Mouse (Mus musculus): ENCODE data around the gene Phf14.
"Not testable (repeated sequence)": the region's sequence is repeated elsewhere in the genome, so short reads cannot be mapped to it uniquely, and the experiment has no call there.

Phf14 gene

GRCm38 (mm10) chr6:11907269-11908032, at the start of gene Phf14, which contains the start of gene Ndufa4:
Gene Phf14, plus strand, starts transcription at chr6:11907809.
Gene Ndufa4, minus strand, starts transcription at chr6:11907497.
- DNase-seq (ENCODE audit: low spot score) = peak; percentile 93

GRCm38 (mm10) chr6:11875364-11875763, 32.2 kb upstream of the Phf14 start:
- DNase-seq (ENCODE audit: low spot score) = not testable (repeated sequence)

GRCm38 (mm10) chr6:11900809-11901310, 6.7 kb upstream of the Phf14 start:
- no peak for DNase-seq (ENCODE audit: low spot score)

GRCm38 (mm10) chr6:11906890-11907268, 730 bp upstream of the Phf14 start:
- DNase-seq (ENCODE audit: low spot score) = no peak

- DNase-seq (ENCODE audit: low spot score) = no peak
These were observed 561 bp downstream of the Phf14 start for GRCm38 (mm10) chr6:11908170-11908569.

- peak; percentile 89 for DNase-seq (ENCODE audit: low spot score)
These were observed 18.0 kb downstream of the Phf14 start for GRCm38 (mm10) chr6:11925496-11926041.

- DNase-seq (ENCODE audit: low spot score) = peak; percentile 17
These were observed 18.5 kb downstream of the Phf14 start for GRCm38 (mm10) chr6:11926082-11926595.

GRCm38 (mm10) chr6:11927485-11927884, 19.9 kb downstream of the Phf14 start:
- no peak for DNase-seq (ENCODE audit: low spot score)

- DNase-seq (ENCODE audit: low spot score) = no peak
These were observed 25.8 kb downstream of the Phf14 start for GRCm38 (mm10) chr6:11933403-11933802.

- DNase-seq (ENCODE audit: low spot score) = no peak
These were observed 33.3 kb downstream of the Phf14 start for GRCm38 (mm10) chr6:11940895-11941294.

GRCm38 (mm10) chr6:11942089-11942488, 34.5 kb downstream of the Phf14 start:
- DNase-seq (ENCODE audit: low spot score) = no peak

GRCm38 (mm10) chr6:11948100-11948499, 40.5 kb downstream of the Phf14 start:
- DNase-seq (ENCODE audit: low spot score) = no peak

GRCm38 (mm10) chr6:11960172-11960571, 52.6 kb downstream of the Phf14 start:
- no peak for DNase-seq (ENCODE audit: low spot score)

GRCm38 (mm10) chr6:11993782-11994181, 86.2 kb downstream of the Phf14 start:
- no peak for DNase-seq (ENCODE audit: low spot score)

GRCm38 (mm10) chr6:11998576-11998975, 91.0 kb downstream of the Phf14 start:
- no peak for DNase-seq (ENCODE audit: low spot score)

GRCm38 (mm10) chr6:11999506-11999905, 91.9 kb downstream of the Phf14 start:
- no peak for DNase-seq (ENCODE audit: low spot score)

GRCm38 (mm10) chr6:12005455-12005854, 97.8 kb downstream of the Phf14 start:
- no peak for DNase-seq (ENCODE audit: low spot score)

GRCm38 (mm10) chr6:12006001-12006400, 98.4 kb downstream of the Phf14 start:
- no peak for DNase-seq (ENCODE audit: low spot score)

- no peak for DNase-seq (ENCODE audit: low spot score)
These were observed 104.5 kb downstream of the Phf14 start for GRCm38 (mm10) chr6:12012103-12012502.

GRCm38 (mm10) chr6:12014035-12014434, 106.4 kb downstream of the Phf14 start:
- DNase-seq (ENCODE audit: low spot score) = no peak

- no peak for DNase-seq (ENCODE audit: low spot score)
These were observed 107.1 kb downstream of the Phf14 start for GRCm38 (mm10) chr6:12014733-12015132.

- no peak for DNase-seq (ENCODE audit: low spot score)
These were observed 112.1 kb downstream of the Phf14 start for GRCm38 (mm10) chr6:12019736-12020135.

GRCm38 (mm10) chr6:12020156-12020555, 112.5 kb downstream of the Phf14 start:
- no peak for DNase-seq (ENCODE audit: low spot score)
